Mouse (Mus musculus) lung, adult 18-20 months (tissue): ENCODE data around the gene Olfr1391.
"Not testable (repeated sequence)": the region's sequence is repeated elsewhere in the genome, so short reads cannot be mapped to it uniquely, and the experiment has no call there.

Source experiments
- DNase-seq, 2 experiments: peaks; one replicate each; pipeline ENCODE4 v3.0.0; 2022; ENCODE audit warnings: mixed read lengths in 2 of 2

Gene Olfr1391

DNA sequence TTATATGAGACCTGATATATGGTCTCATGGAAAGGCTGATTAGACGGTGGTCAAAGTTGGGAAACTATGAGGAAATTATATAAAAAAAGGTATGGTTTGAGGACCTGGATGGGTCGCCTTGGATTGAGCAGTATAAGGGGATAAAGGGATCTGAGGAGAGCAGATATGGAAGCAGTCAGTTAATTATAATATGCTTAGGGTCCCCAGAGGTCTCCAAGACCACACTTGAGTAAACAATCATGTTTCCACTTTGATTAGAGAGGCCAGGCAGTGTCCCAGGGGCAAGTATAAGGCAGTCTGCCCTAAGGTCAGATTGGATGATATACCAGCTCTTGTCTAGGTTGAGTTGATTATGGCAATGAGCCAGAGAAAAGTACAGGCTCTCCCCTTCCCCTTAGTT lies at the start of gene Olfr1391:
Gene Olfr1391, plus strand, starts transcription at position 301 of the 400 bp plus-strand sequence.
- no peak for DNase-seq

DNA sequence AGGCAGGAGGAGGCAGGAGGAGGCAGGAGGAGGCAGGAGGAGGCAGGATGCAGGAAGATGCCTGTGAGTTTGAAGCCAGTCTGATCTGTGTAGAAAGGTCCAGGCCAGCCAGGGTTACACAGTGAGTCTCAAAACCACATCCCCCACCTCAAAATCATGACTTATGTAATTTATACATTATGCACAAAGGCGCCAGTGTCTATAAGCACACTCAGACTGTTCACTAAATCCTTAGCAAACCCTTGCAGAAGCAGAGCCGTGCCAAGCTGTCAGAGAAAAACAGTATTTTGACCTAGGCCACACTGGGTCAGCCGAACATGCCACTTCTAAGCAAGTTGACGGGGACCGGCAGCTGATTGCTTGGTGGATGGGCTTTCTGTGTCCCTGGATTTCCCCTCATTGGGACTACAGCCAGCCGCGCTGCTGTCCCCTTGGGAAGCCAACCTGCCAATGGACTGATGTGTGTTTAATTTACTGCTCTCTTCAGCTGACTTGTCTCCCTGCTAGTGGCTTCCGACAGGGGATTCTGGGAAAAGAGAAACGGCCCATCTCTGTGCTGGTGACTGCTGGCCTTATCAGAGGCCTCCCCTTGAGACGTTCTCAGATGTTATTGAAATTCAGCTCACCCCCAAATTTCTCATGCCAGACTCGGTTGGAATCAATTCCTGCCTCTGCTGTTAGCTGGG lies 48.6 kb upstream of the Olfr1391 start:
- no peak for DNase-seq

- no peak for DNase-seq
Measured at GRCm38 (mm10) chr11:49278222-49278621, 44.3 kb upstream of the Olfr1391 start, which contains the start of gene Olfr1393. Gene Olfr1393 (plus strand): TSS chr11:49278304.

- DNase-seq = not testable (repeated sequence)
Measured at GRCm38 (mm10) chr11:49284982-49285381, 37.6 kb upstream of the Olfr1391 start, which contains the start of gene Olfr1392. Gene Olfr1392 (plus strand): TSS chr11:49285282.

GRCm38 (mm10) chr11:49287251-49287650 lies 35.3 kb upstream of the Olfr1391 start:
- DNase-seq = no peak

DNA sequence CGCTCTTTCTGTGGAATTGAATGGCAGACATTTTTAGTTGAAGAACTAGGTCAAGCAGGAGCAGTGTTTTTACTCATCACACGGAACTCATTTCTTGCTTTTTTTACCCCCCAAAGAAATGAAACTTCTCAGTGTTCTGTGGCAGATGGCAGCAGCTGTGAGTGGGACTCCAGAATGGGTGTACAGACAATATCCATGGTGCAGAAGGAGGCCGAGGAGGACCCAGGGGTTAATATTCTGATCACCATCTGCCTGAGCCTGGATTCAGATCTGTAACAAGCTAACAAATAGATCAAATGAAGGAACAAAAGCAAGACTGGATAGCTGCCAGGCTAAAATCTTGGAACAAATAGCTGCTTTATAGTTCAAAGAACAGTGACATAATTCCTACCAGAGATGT lies 29.8 kb upstream of the Olfr1391 start:
- no peak for DNase-seq

- no peak for DNase-seq
Measured at GRCm38 (mm10) chr11:49304441-49304840, 18.1 kb upstream of the Olfr1391 start, which contains the start of gene Olfr10. Gene Olfr10 (plus strand): TSS chr11:49304741.

DNA sequence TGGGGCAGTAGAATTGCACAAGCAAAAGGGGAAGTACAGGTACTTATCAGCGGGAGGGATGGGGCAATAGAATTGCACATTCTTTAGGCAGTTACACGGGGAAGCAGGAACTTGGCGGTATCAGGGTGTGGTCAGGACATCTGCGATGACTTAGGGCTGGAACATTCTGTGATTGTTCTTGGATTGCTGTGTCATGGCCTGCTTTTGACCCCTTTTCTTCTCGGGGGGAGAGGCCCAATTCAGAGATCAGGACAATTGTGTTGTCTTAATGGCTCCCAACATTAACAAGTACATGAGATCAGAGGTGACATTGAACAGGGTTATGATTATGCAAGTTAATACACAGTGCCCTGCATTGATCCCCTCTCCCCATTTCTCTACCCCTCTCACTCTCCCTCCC lies 14.0 kb upstream of the Olfr1391 start:
- DNase-seq = not testable (repeated sequence)

DNA sequence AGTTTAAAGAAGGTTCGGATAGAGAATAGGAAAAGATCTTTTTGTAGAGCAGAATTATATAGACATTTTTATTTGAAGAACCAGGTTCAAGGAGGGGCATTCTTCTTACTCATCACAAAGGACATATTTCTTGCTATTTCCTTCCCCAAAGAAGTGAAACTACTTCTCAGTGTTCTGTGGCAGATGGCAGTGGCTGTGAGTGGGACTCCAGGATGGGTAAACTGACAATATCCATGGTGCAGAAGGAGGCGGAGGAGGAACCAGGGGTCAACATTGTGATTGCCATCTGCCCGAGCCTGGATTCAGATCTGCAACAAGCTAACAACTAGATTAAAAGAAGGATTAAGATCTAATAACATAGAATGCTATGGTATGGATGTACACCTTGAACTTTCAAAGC lies 4.2 kb downstream of the Olfr1391 start:
- no peak for DNase-seq

GRCm38 (mm10) chr11:49329686-49330085 lies 7.1 kb downstream of the Olfr1391 start:
- DNase-seq = no peak

- no peak for DNase-seq
Measured at GRCm38 (mm10) chr11:49334888-49335287, 12.3 kb downstream of the Olfr1391 start, which contains the start of gene Olfr1390. Gene Olfr1390 (plus strand): TSS chr11:49335188.

DNA sequence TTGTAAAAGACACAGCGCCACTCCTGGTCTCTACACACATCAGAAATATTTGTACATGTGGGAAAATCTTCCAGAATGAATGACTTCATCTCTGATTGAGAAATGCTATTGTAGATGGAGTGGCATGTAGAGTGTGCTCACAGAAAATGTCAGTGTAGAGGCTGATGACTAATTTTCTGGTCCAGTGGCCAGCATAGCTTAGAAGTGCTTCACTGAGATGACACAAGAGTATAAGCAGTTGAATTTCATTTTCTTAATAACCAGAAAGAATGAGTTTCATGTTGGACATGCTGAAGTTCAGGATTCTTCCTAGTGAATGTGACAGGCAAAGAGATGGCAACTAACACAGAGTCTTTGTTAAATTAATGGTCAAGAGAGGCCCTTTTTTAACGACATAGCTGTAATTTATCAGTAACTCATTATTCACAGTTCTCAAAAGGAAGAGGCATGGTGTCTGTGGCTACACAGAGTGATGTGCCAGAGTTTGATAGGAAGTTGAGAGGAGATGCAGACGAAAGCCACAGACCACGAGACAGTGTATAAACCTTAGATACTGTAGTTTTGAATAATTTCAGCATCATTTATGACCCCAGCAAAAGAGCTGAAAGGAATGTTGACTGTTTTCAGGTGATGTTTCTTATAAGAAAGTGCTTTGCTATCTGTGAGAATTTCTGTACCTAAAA lies 14.7 kb downstream of the Olfr1391 start:
- no peak for DNase-seq
